ENCODE assay signal across 8 mouse cellular contexts in genomic region chr1:64709891-64710290, GRCm38 (mm10). TPM values are rescaled to one million over a fixed set of nuclear protein-coding genes. Genes with fewer than 3 reads are reported as not detected.
DNase-seq lines count a peak whose midpoint lies in the region; ATAC-seq and TF ChIP-seq lines count a peak whose summit lies in the region.
"Had no signal": no experiment of that assay in that cellular context is flagged by ENCODE, and none has a peak within 500 bp of the region (broad histone marks: within the 10 kb centered on the region; RNA-seq: fewer than 3 reads in every experiment).

No protein-coding gene starts in this region.

- H3K4me3 ChIP-seq in intestine, postnatal 0 days (ENCODE audit: low read depth, low read length) = no peak overlapping the region
- no peak overlapping the region for H3K4me3 ChIP-seq in intestine, embryonic 15.5 days (replicated peaks)
- no peak overlapping the region for H3K4me3 ChIP-seq in G1E (ENCODE audit: low read depth, low read length)
- H3K4me3 ChIP-seq: limb, embryonic 15.5 days had no signal

- intact Hi-C loops in gastrocnemius, postnatal 14 days (cut with DNase I; ENCODE audit: low total_unique reads) = loop anchor here (5.0 kb wide), 1 partner anchor 93 kb away; the partner anchor contains the start of gene Mettl21a

- H3K9ac ChIP-seq in intestine, postnatal 0 days (ENCODE audit: low read depth, low read length) = no peak overlapping the region
- H3K9ac ChIP-seq in intestine, embryonic 15.5 days = no peak overlapping the region
- H3K9ac ChIP-seq: limb, embryonic 15.5 days had no signal

- DNase-seq in B cell, adult 2 months = peak; percentile 45 to 49
- peak; percentile 14 for DNase-seq in G1E (ENCODE audit: low spot score)
- DNase-seq in kidney, postnatal 14 days = peak; percentile 21
- DNase-seq in gastrocnemius, postnatal 14 days = no peak
- DNase-seq in urinary bladder, postnatal 36 days (ENCODE audit: low spot score in 2 of 2) = no peak

- H3K4me2 ChIP-seq in intestine, postnatal 0 days (replicated peaks; ENCODE audit: low read depth) = no peak overlapping the region
- no peak overlapping the region for H3K4me2 ChIP-seq in intestine, embryonic 15.5 days (replicated peaks)
- H3K4me2 ChIP-seq: limb, embryonic 15.5 days had no signal

- ATAC-seq in intestine, postnatal 0 days = no peak
- no peak for ATAC-seq in intestine, embryonic 15.5 days
- ATAC-seq in G1E (ENCODE audit: extremely low read depth, insufficient number of reproducible peaks, low FRiP score, poor library complexity, severe bottlenecking) = no peak

- 0 out of 2 replicates have a peak, but pooled peaks cover 5% of the 10 kb centered on the region for H3K36me3 ChIP-seq in intestine, postnatal 0 days (ENCODE audit: control insufficient read depth, insufficient read depth)
- no peaks in the 10 kb centered on the region; the same call in 1 of the 2 replicates for H3K36me3 ChIP-seq in intestine, embryonic 15.5 days
- peaks cover 28% of the 10 kb centered on the region for H3K36me3 ChIP-seq in G1E (replicated peaks)

- TF ChIP-seq CTCF in intestine, postnatal 0 days (IDR thresholded peaks at IDR 0.05; ENCODE audit: low read depth) = peak; percentile 78
- peak; percentile 30; the same call in 1 of the 2 replicates for TF ChIP-seq CTCF in G1E (IDR thresholded peaks at IDR 0.05; ENCODE audit: low read depth, low read length)

- H3K9me3 ChIP-seq in intestine, postnatal 0 days (ENCODE audit: control insufficient read depth) = no peaks in the 10 kb centered on the region
- no peaks in the 10 kb centered on the region for H3K9me3 ChIP-seq in intestine, embryonic 15.5 days
- H3K9me3 ChIP-seq in G1E (replicated peaks) = no peaks in the 10 kb centered on the region
- H3K9me3 ChIP-seq: limb, embryonic 15.5 days had no signal

- WGBS in intestine, postnatal 0 days = 17% methylated on average over 2 of the region's 2 CpGs
- 21% methylated on average over 2 of the region's 2 CpGs for WGBS in intestine, embryonic 15.5 days

- H3K27me3 ChIP-seq in intestine, postnatal 0 days (replicated peaks; ENCODE audit: control insufficient read depth, insufficient read depth, low read length) = no peaks in the 10 kb centered on the region
- H3K27me3 ChIP-seq in intestine, embryonic 15.5 days (replicated peaks) = no peaks in the 10 kb centered on the region
- H3K27me3 ChIP-seq in G1E (ENCODE audit: insufficient read depth, low read length) = no peaks in the 10 kb centered on the region
- H3K27me3 ChIP-seq: limb, embryonic 15.5 days had no signal

- no peak overlapping the region for H3K27ac ChIP-seq in intestine, postnatal 0 days (ENCODE audit: low read depth, low read length)
- no peak overlapping the region for H3K27ac ChIP-seq in intestine, embryonic 15.5 days
- H3K27ac ChIP-seq: limb, embryonic 15.5 days had no signal

- no peaks in the 10 kb centered on the region for H3K4me1 ChIP-seq in intestine, postnatal 0 days (replicated peaks; ENCODE audit: control insufficient read depth, insufficient read depth, low read length)
- no peaks in the 10 kb centered on the region for H3K4me1 ChIP-seq in intestine, embryonic 15.5 days (replicated peaks)
- peaks cover 10% of the 10 kb centered on the region for H3K4me1 ChIP-seq in G1E (ENCODE audit: insufficient read depth, low read depth, low read length)
- H3K4me1 ChIP-seq: limb, embryonic 15.5 days had no signal

RNA-seq across cellular contexts. Expression of gene Ccnyl1, which starts 19.6 kb away (rescaled TPM):
- polyA plus RNA-seq in intestine, postnatal 0 days (2015; fragmentation: Nextera tagmentation; extraction: Ambion mirVana) = 5.1 and 5.5 TPM in 2 replicates
- polyA plus RNA-seq in intestine, embryonic 15.5 days (2015; fragmentation: Nextera tagmentation; extraction: Ambion mirVana) = 4.0 and 4.3 TPM in 2 replicates
- total RNA-seq in G1E (2014; fragmentation: Nextera tagmentation) (16.3 and 19.5 TPM in 2 replicates), G1E (2017) (13.5 and 14.2 TPM in 2 replicates)
- polyA plus RNA-seq in G1E (2012) = 50.2 and 71.2 TPM in 2 replicates
- 10 to 100 TPM; 17.6 to 22.7 TPM for total RNA-seq in gastrocnemius, postnatal 14 days (2021)

RNA-seq across cellular contexts. Expression of gene Fzd5, which starts 27.7 kb away (rescaled TPM):
- 4.7 and 5.6 TPM in 2 replicates for polyA plus RNA-seq in intestine, postnatal 0 days (2015; fragmentation: Nextera tagmentation; extraction: Ambion mirVana)
- 7.1 and 8.0 TPM in 2 replicates for polyA plus RNA-seq in intestine, embryonic 15.5 days (2015; fragmentation: Nextera tagmentation; extraction: Ambion mirVana)
- total RNA-seq in G1E (2014; fragmentation: Nextera tagmentation) (8.6 and 9.6 TPM in 2 replicates), G1E (2017) (3.1 and 4.4 TPM in 2 replicates)
- polyA plus RNA-seq in G1E (2012) = 23.2 and 24.0 TPM in 2 replicates
- total RNA-seq in gastrocnemius, postnatal 14 days (2021) = 1 to 10 TPM; 1.6 to 1.8 TPM

Comparison
In these comparisons a context has a peak if more than half of its experiments do, and no peak if none do; other contexts are left out.
1. DNase-seq: peak in B cell, adult 2 months (2 of 2), G1E (single experiment) and kidney, postnatal 14 days (single experiment); none in gastrocnemius, postnatal 14 days (single experiment) and urinary bladder, postnatal 36 days (0 of 2).